ENCODE assay signal across 8 mouse cellular contexts in the genomic region with DNA sequence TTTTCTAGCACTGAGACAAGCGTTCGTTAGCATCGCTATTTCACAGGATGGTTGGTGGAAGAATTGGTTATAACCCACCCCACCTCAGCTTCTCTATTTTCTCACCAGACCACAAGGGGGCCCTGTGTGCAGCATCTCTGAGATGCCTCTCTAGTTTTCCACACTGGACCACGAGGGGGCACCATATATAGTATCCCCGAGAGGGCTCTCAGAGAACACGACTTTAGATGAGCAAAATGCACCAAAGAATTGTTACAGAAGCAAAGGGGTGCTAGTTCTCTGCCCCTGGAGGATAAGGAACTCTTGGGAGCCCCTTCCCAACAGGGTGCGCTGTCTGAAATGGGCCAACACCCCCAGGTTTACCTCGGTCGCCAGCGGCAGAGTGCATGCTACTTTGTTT. TPM values are rescaled to one million over a fixed set of nuclear protein-coding genes. Genes with fewer than 3 reads are reported as not detected.
DNase-seq lines count a peak whose midpoint lies in the region; ATAC-seq and TF ChIP-seq lines count a peak whose summit lies in the region.
"Had no signal": no experiment of that assay in that cellular context is flagged by ENCODE, and none has a peak within 500 bp of the region (broad histone marks: within the 10 kb centered on the region; RNA-seq: fewer than 3 reads in every experiment).

No protein-coding gene starts in this region.

- dilution Hi-C loops in CH12.LX (cut with MboI; ENCODE audit: extremely low pct_ligation_motif_present, extremely low pct_unique_long_range_greater_than_20kb, low sequenced_read_pairs): no loop called here

- peak overlapping the region in 2 of 3 experiments; percentile 32 to 38 for H3K4me3 ChIP-seq in CH12.LX (replicated peaks in 1 of 3; ENCODE audit: low read depth in 2 of 3, low read length in 2 of 3, poor library complexity in 1 of 3)
- H3K4me3 ChIP-seq: midbrain, embryonic 12.5 days had no signal

- H3K27ac ChIP-seq in CH12.LX (ENCODE audit: insufficient read depth, low read depth): no peak overlapping the region
- H3K27ac ChIP-seq: midbrain, embryonic 12.5 days had no signal

- TF ChIP-seq EP300 in CH12.LX (IDR thresholded peaks at IDR 0.05; ENCODE audit: low read length): peak; percentile 41; the same call in 1 of the 2 replicates

- peaks cover 0 to 7% of the 10 kb centered on the region in 2 experiments; a peak in 2 of 4 replicates for H3K4me1 ChIP-seq in CH12.LX (ENCODE audit: control insufficient read depth in 1 of 2, insufficient read depth in 2 of 2)
- H3K4me1 ChIP-seq: midbrain, embryonic 12.5 days had no signal

- DNase-seq in CH12.LX (ENCODE audit: extremely low read depth): peak; percentile 90
- DNase-seq in R1 (ENCODE audit: low read depth, low spot score): peak; percentile 89
- DNase-seq in cerebellum, postnatal 36 days: peak; percentile 45 to 47
- DNase-seq in heart, adult 8-10 months (ENCODE audit: low spot score): peak; percentile 89
- peak; percentile 57 to 92 for DNase-seq in layer of hippocampus, postnatal 25 days (ENCODE audit: extremely low spot score in 1 of 2, low spot score in 1 of 2)
- DNase-seq in spleen, postnatal 36 days (ENCODE audit: low spot score in 2 of 2): peak; percentile 67 to 79

- in situ Hi-C loops in CH12.LX (cut with MboI; ENCODE audit: low pct_ligation_motif_present, low pct_unique_long_range_greater_than_20kb, low sequenced_read_pairs): loop anchor here (10.0 kb wide), 1 partner anchor 152 kb away; no protein-coding TSS in a partner anchor

- H3K9me3 ChIP-seq in CH12.LX (replicated peaks; ENCODE audit: low read length): no peaks in the 10 kb centered on the region
- H3K9me3 ChIP-seq: midbrain, embryonic 12.5 days had no signal

- H3K36me3 ChIP-seq in CH12.LX (replicated peaks in 1 of 2; ENCODE audit: control insufficient read depth in 1 of 2, insufficient read depth in 1 of 2, low read length in 1 of 2): no peaks in the 10 kb centered on the region
- H3K36me3 ChIP-seq: midbrain, embryonic 12.5 days had no signal

- peak; percentile 25 to 100; a peak in 2 of 4 replicates for TF ChIP-seq CTCF in CH12.LX (conservative IDR thresholded peaks at IDR 0.05 in 1 of 2, IDR thresholded peaks at IDR 0.05 in 1 of 2; ENCODE audit: low read depth in 2 of 2, low read length in 2 of 2)

- TF ChIP-seq POLR2A in CH12.LX (IDR thresholded peaks at IDR 0.05; ENCODE audit: low read depth, low read length): no peak

- peak; percentile 91 for TF ChIP-seq RAD21 in CH12.LX (IDR thresholded peaks at IDR 0.05; ENCODE audit: low read depth, low read length)

- peak; percentile 90 for ATAC-seq in megakaryocyte-erythroid progenitor cell, adult 5-6 weeks (replicated peaks; ENCODE audit: low FRiP score, low TSS enrichment, poor library complexity, severe bottlenecking)

- H3K4me2 ChIP-seq in CH12.LX (ENCODE audit: insufficient read depth, low read depth, poor library complexity, severe bottlenecking): peak overlapping the region; percentile 30
- H3K4me2 ChIP-seq: midbrain, embryonic 12.5 days had no signal

- no peaks in the 10 kb centered on the region for H3K79me2 ChIP-seq in CH12.LX (replicated peaks; ENCODE audit: control insufficient read depth, extremely low read depth, insufficient read depth, poor library complexity, severe bottlenecking)

- H3K9ac ChIP-seq in CH12.LX (ENCODE audit: insufficient read depth, low read depth): peak overlapping the region; percentile 55
- H3K9ac ChIP-seq: midbrain, embryonic 12.5 days had no signal

- H3K27me3 ChIP-seq in CH12.LX (replicated peaks): no peaks in the 10 kb centered on the region

TF ChIP-seq in CH12.LX, 34 proteins besides CTCF, POLR2A, EP300 and RAD21:
- TF ChIP-seq MAZ (IDR thresholded peaks at IDR 0.05; ENCODE audit: low read depth, low read length) (peak; percentile 59; the same call in 1 of the 2 replicates), IRF4 (IDR thresholded peaks at IDR 0.05; ENCODE audit: low read depth, low read length) (peak; percentile 60; the same call in 1 of the 2 replicates), ETS1 (conservative IDR thresholded peaks at IDR 0.05; ENCODE audit: low read depth, low read length) (no peak), NELFE (IDR thresholded peaks at IDR 0.05; ENCODE audit: low read depth, low read length) (peak; percentile 88), SMC3 (IDR thresholded peaks at IDR 0.05; ENCODE audit: low read depth, low read length) (peak; percentile 100), JUND (conservative IDR thresholded peaks at IDR 0.05; ENCODE audit: low read depth, low read length) (peak; percentile 54; the same call in 1 of the 2 replicates), ZC3H11A (IDR thresholded peaks at IDR 0.05; ENCODE audit: low read depth, low read length) (peak; percentile 99), MEF2A (IDR thresholded peaks at IDR 0.05; ENCODE audit: borderline replicate concordance, low read depth, low read length) (peak; percentile 24; the same call in 1 of the 2 replicates), ZMIZ1 (IDR thresholded peaks at IDR 0.05; ENCODE audit: low read depth, low read length) (no peak), MAX (IDR thresholded peaks at IDR 0.05; ENCODE audit: low read length) (peak; percentile 53; the same call in 1 of the 2 replicates), USF2 (conservative IDR thresholded peaks at IDR 0.05; ENCODE audit: low read depth, low read length) (no peak), ELF1 (IDR thresholded peaks at IDR 0.05; ENCODE audit: low read depth, low read length) (no peak), JUN (IDR thresholded peaks at IDR 0.05; ENCODE audit: insufficient read depth, low read depth, low read length) (no peak), CHD2 (IDR thresholded peaks at IDR 0.05; ENCODE audit: low read length) (no peak), ZNF384 (IDR thresholded peaks at IDR 0.05; ENCODE audit: low read depth, low read length) (peak; percentile 19; the same call in 1 of the 2 replicates), SIN3A (IDR thresholded peaks at IDR 0.05; ENCODE audit: low read length) (peak; percentile 75; the same call in 1 of the 2 replicates), BHLHE40 (IDR thresholded peaks at IDR 0.05; ENCODE audit: low read depth, low read length) (no peak), TCF12 (IDR thresholded peaks at IDR 0.05; ENCODE audit: low read depth, low read length) (peak; percentile 52; the same call in 1 of the 2 replicates), ZKSCAN1 (IDR thresholded peaks at IDR 0.05; ENCODE audit: borderline replicate concordance, low read depth, low read length) (no peak), POLR2AphosphoS2 (IDR thresholded peaks at IDR 0.05; ENCODE audit: low read depth, low read length) (no peak), MXI1 (IDR thresholded peaks at IDR 0.05; ENCODE audit: low read depth, low read length) (0 out of 2 replicates have a peak, but pooled peaks have one; percentile 35)

RNA-seq across cellular contexts. Expression of gene Gm17364, which starts 28.9 kb away (rescaled TPM):
- total RNA-seq in CH12.LX (2012; rRNA removed) (not detected in 2 replicates), CH12.LX (2014; rRNA removed) (not detected in 2 replicates)
- 17.3 TPM in 1 of 2 replicates, not detected in the other for polyA plus RNA-seq in CH12.LX (2012; ENCODE audit: insufficient read length, low read depth)
- total RNA-seq in heart, adult 8-10 months (2022): not detected
- total RNA-seq in layer of hippocampus, postnatal 25 days (2021): not detected
- not detected in 2 replicates for total RNA-seq in megakaryocyte-erythroid progenitor cell, adult 5-6 weeks (2014; fragmentation: Nextera tagmentation)
- not detected in 2 replicates for total RNA-seq in megakaryocyte-erythroid progenitor cell, adult 5-6 weeks (2017)
- polyA plus RNA-seq: midbrain, embryonic 12.5 days had no signal

RNA-seq across cellular contexts. Expression of gene Smim13, which starts 53.1 kb away (rescaled TPM):
- 4.4 and 5.2 TPM in 2 replicates for total RNA-seq in CH12.LX (2012; rRNA removed)
- total RNA-seq in CH12.LX (2014; rRNA removed): 13.4 and 13.5 TPM in 2 replicates
- polyA plus RNA-seq in CH12.LX (2012; ENCODE audit: insufficient read length, low read depth): 10.8 and 11.6 TPM in 2 replicates
- 10 to 100 TPM; 23.3 to 28.6 (median 26.7) TPM for total RNA-seq in heart, adult 8-10 months (2022)
- total RNA-seq in layer of hippocampus, postnatal 25 days (2021): 100 to 1,000 TPM; 140 to 149 TPM
- 24.5 and 26.4 TPM in 2 replicates for total RNA-seq in megakaryocyte-erythroid progenitor cell, adult 5-6 weeks (2014; fragmentation: Nextera tagmentation)
- 23.5 and 28.6 TPM in 2 replicates for total RNA-seq in megakaryocyte-erythroid progenitor cell, adult 5-6 weeks (2017)

Comparison
In these comparisons a context has a peak if more than half of its experiments do, and no peak if none do; other contexts are left out.
1. RNA of gene Smim13, which starts 53.1 kb away (total RNA-seq): 140 to 149 TPM in layer of hippocampus, postnatal 25 days; 23.3 to 28.6 TPM in heart, adult 8-10 months, 23.5 to 28.6 TPM in megakaryocyte-erythroid progenitor cell, adult 5-6 weeks and 4.4 to 13.5 TPM in CH12.LX; every median in the first group is over 4 times any median in the second.
2. Peak in every context shown above with its lines, with median percentiles within 50 percentile points of each other: DNase-seq.